In the genomic region with DNA sequence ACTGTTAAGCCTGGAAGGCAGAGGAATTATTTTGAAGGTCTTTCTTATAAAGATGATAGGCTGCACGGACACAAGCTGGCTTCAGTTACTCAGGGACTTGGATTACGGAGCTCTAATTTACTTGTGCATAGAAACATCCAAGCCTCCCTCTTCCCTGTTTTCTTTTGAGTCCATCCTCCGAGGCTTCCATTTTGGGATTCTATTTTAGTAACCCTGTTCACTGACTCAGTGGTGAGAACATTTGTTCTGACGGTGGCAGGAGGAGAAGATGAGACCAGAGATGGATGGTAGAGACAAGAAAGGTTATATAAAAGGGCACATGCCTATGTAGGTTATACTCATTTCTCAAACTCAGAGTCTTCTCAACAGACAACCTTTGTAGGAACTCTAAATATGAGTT, we compare ENCODE assay signal across 22 mouse cellular contexts.
A peak's percentile ranks its signal among the peaks of the same experiment; 100 is the strongest.
DNase-seq lines count a peak whose midpoint lies in the region; ATAC-seq lines count a peak whose summit lies in the region.
"Had no signal": no experiment of that assay in that cellular context is flagged by ENCODE, and none has a peak within 500 bp of the region (broad histone marks: within the 10 kb centered on the region; RNA-seq: fewer than 3 reads in every experiment).

No protein-coding gene starts in this region.

- H3K36me3 ChIP-seq in kidney, embryonic 15.5 days, result no peaks in the 10 kb centered on the region
- H3K36me3 ChIP-seq: G1E had no signal

- WGBS in kidney, embryonic 15.5 days, result 88% methylated on average over 4 of the region's 4 CpGs

- ATAC-seq in frontal cortex, adult (ENCODE audit: low TSS enrichment), result peak; percentile 87
- ATAC-seq in kidney, embryonic 15.5 days (replicated peaks; ENCODE audit: low FRiP score), result no peak
- ATAC-seq: activated CD4-positive, CD25-positive, alpha-beta regulatory T cell, adult 4 months; CD4-positive, CD25-positive, alpha-beta regulatory T cell, adult 4 months; Patski had no signal

- H3K4me2 ChIP-seq in kidney, embryonic 15.5 days, result no peak overlapping the region

- H3K27ac ChIP-seq in kidney, embryonic 15.5 days, result no peak overlapping the region

- no peaks in the 10 kb centered on the region for H3K9me3 ChIP-seq in kidney, embryonic 15.5 days (replicated peaks)

- no peaks in the 10 kb centered on the region for H3K27me3 ChIP-seq in kidney, embryonic 15.5 days
- H3K27me3 ChIP-seq: CH12.LX, Patski had no signal

- DNase-seq in frontal cortex, postnatal 25 days (ENCODE audit: low spot score in 2 of 2), result no peak
- DNase-seq in right cerebral cortex, adult 18-20 months, result peak; percentile 42
- no peak for DNase-seq in right cerebral cortex, postnatal 10 days (ENCODE audit: low spot score in 2 of 2)
- DNase-seq in brain, adult 2 months (ENCODE audit: low read depth, low spot score), result peak; percentile 52
- DNase-seq: adrenal gland, adult 2 months; adrenal gland, adult 8-10 months; adrenal gland, postnatal 10 days; adrenal gland, postnatal 14 days; adrenal gland, postnatal 25 days; adrenal gland, postnatal 36 days; B cell, adult 2 months; cerebellum, adult 11 months; cerebellum, adult 11-12 months; cerebellum, adult 18-20 months; cerebellum, adult 2 months had no signal

- no peak overlapping the region for H3K9ac ChIP-seq in kidney, embryonic 15.5 days

- no peaks in the 10 kb centered on the region for H3K4me1 ChIP-seq in kidney, embryonic 15.5 days

- H3K4me3 ChIP-seq in kidney, embryonic 15.5 days (replicated peaks), result no peak overlapping the region

Comparison
In these comparisons a context has a peak if more than half of its experiments do, and no peak if none do; other contexts are left out.
1. DNase-seq: peak in right cerebral cortex, adult 18-20 months (single experiment) and brain, adult 2 months (single experiment); none in frontal cortex, postnatal 25 days (0 of 2) and right cerebral cortex, postnatal 10 days (0 of 2).